Mouse (Mus musculus) forebrain, embryonic 16.5 days (tissue): Measurements from ENCODE around the gene 1700025B11Rik. TPM values are rescaled to one million over a fixed set of nuclear protein-coding genes. Genes with fewer than 3 reads are reported as not detected.
"Not testable (repeated sequence)": the region's sequence is repeated elsewhere in the genome, so short reads cannot be mapped to it uniquely, and the experiment has no call there.

Experiments used
- ATAC-seq: fragments of 200-750 bp; cut with Nextera tagmentation; 2 replicates; pipeline ENCODE4 v1.8.0; 2017; ENCODE audit warnings: mild to moderate bottlenecking, moderate library complexity
- H3K27ac ChIP-seq: fragments of 300-500 bp; sonication (generic); 2 replicates; pipeline ENCODE4 v1.5.1; 2014; ENCODE audit warnings: low read length, control low read depth
- H3K27me3 ChIP-seq: fragments of 300-500 bp; sonication (generic); replicated peaks from 2 replicates; pipeline ENCODE4 v1.6.1; 2014; ENCODE audit warnings: low read length; ENCODE audit not compliant: control insufficient read depth, insufficient read depth
- H3K36me3 ChIP-seq: fragments of 300-500 bp; sonication (generic); 2 replicates; pipeline ENCODE4 v1.6.1; 2014; ENCODE audit not compliant: control insufficient read depth, insufficient read depth
- H3K4me1 ChIP-seq: fragments of 300-500 bp; sonication (generic); replicated peaks from 2 replicates; pipeline ENCODE4 v1.6.1; 2014; ENCODE audit warnings: low read length; ENCODE audit not compliant: control insufficient read depth, insufficient read depth
- H3K4me2 ChIP-seq: fragments of 300-500 bp; sonication (generic); 2 replicates; pipeline ENCODE4 v1.6.1; 2014; ENCODE audit warnings: mild to moderate bottlenecking, low read length, control low read depth
- H3K4me3 ChIP-seq: fragments of 300-500 bp; sonication (generic); replicated peaks from 2 replicates; pipeline ENCODE4 v1.5.1; 2014; ENCODE audit warnings: mild to moderate bottlenecking, low read length, control low read depth
- H3K9ac ChIP-seq: fragments of 300-500 bp; sonication (generic); replicated peaks from 2 replicates; pipeline ENCODE4 v1.6.1; 2014; ENCODE audit warnings: low read depth, low read length, control low read depth
- H3K9me3 ChIP-seq: fragments of 300-500 bp; sonication (generic); 2 replicates; pipeline ENCODE4 v1.6.1; 2016; ENCODE audit warnings: low read length; ENCODE audit not compliant: control insufficient read depth
- WGBS: fragments of 180-500 bp; shearing (Covaris S2); extraction: QIAGEN DNeasy Blood & Tissue Kit; methylation state at CpG from one replicate; pipeline ENCODE4 v1.1.7; 2014; 5-methylcytosine and 5-hydroxymethylcytosine counted together
- polyA plus RNA-seq: library from polyadenylated mRNA; unstranded; fragments of >200 nt; fragmentation: Nextera tagmentation; extraction: Ambion mirVana; gene quantifications from 2 replicates; pipeline ENCODE4 v1.2.1, GENCODE M21; 2015

The 1700025B11Rik gene
- polyA plus RNA-seq, 1 experiment from 2014 or later: not detected

DNA sequence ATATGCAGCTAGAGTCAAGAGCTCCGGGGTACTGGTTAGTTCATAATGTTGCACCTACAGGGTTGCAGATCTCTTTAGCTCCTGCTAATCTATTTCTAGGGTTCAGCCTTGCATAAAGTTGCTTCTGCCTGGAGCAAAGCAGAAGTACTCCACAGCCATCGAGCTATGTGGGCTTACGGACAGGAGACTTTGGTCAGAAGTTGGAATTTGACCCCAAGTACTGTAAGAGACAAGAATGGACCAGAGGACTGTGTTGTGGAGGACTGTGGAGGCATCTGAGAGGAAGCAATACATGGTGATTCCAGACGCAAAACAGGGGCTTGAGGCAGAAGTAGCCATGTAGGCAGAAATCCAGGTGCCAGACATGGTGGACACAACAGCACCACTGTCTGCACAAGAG, 17.6 kb upstream of the 1700025B11Rik start:
- ATAC-seq: no peak
- peaks cover 4% of the 10 kb centered on the region; the same call in 1 of the 2 replicates for H3K9me3 ChIP-seq
- no peaks in the 10 kb centered on the region for H3K36me3 ChIP-seq
- H3K4me2 ChIP-seq: no peak overlapping the region
- H3K27me3 ChIP-seq: no peaks in the 10 kb centered on the region
- WGBS: 87% methylated on average over 4 of the region's 4 CpGs
- no peaks in the 10 kb centered on the region for H3K4me1 ChIP-seq
- H3K9ac ChIP-seq: no peak overlapping the region
- no peak overlapping the region for H3K27ac ChIP-seq
- H3K4me3 ChIP-seq: no peak overlapping the region

DNA sequence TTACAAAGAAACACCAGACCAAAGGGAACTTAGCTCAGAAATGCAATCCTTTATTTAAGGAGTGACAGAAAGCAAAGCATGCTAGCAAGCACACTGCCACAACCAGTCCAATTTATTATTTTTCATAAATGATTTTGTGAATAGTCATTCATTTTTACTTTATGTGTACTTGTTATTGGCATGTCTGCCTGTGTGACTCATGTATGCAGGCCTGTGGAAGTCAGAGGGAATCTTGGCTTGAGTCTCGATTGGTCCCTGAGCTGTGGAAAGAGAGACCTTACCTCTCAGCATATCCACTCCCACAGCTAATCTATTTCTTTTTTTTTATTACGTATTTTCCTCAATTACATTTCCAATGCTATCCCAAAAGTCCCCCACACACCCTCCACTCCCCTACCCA, 17.1 kb upstream of the 1700025B11Rik start:
- H3K4me2 ChIP-seq: no peak overlapping the region
- peaks cover 4% of the 10 kb centered on the region; the same call in 1 of the 2 replicates for H3K9me3 ChIP-seq
- ATAC-seq: no peak
- H3K4me3 ChIP-seq: no peak overlapping the region
- no peaks in the 10 kb centered on the region for H3K36me3 ChIP-seq
- H3K27ac ChIP-seq: no peak overlapping the region
- H3K4me1 ChIP-seq: no peaks in the 10 kb centered on the region
- no peak overlapping the region for H3K9ac ChIP-seq
- no peaks in the 10 kb centered on the region for H3K27me3 ChIP-seq
- 89% methylated on average over 2 of the region's 2 CpGs for WGBS

DNA sequence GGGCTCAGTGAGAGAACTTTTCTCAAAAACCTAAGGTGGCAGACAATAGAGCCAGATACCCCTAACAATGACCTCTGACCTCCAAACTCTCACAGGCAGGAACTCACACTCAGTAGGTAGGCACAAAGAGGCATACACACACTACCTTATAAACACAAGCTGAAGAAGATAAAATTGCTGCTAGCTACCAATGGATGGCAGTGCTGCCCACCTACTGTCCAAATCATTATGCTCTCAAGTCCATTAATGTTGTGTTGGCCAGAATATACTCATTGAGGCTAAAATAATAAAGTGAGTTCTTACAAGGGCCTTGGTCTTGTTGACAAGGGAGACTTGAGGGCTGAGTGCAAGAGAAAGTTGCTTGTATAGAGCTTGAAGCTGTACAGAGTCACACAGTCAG, 1.5 kb upstream of the 1700025B11Rik start:
- H3K4me3 ChIP-seq: no peak overlapping the region
- H3K9ac ChIP-seq: no peak overlapping the region
- no peak overlapping the region for H3K27ac ChIP-seq
- no peaks in the 10 kb centered on the region for H3K4me1 ChIP-seq
- no peaks in the 10 kb centered on the region for H3K36me3 ChIP-seq
- H3K4me2 ChIP-seq: no peak overlapping the region
- H3K9me3 ChIP-seq: no peaks in the 10 kb centered on the region
- no peaks in the 10 kb centered on the region for H3K27me3 ChIP-seq
- ATAC-seq: no peak

DNA sequence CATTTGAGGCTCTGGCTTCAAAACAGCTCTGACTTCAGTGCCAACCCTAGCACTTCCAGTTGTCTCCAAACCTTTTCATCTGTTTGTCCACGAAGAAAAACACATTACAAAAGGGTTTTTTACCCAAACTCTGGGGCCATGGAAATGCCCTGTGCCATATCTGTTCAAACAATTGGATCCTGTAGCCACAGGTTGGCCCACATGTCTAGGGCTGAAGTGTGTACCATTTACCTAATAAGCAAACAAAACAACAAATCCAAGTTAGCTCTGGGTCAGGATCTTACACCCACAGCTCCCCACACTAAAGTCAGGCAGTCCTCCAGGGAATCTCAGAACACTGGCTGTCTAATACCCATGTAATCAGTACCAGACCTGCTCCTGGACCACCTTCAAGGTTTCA, 22.5 kb downstream of the 1700025B11Rik start:
- not testable (repeated sequence) for H3K27me3 ChIP-seq, H3K27ac ChIP-seq, H3K4me1 ChIP-seq, H3K9me3 ChIP-seq, H3K4me2 ChIP-seq, H3K36me3 ChIP-seq, ATAC-seq, H3K4me3 ChIP-seq, H3K9ac ChIP-seq
- WGBS: 35% methylated on average over 1 of the region's 1 CpGs

DNA sequence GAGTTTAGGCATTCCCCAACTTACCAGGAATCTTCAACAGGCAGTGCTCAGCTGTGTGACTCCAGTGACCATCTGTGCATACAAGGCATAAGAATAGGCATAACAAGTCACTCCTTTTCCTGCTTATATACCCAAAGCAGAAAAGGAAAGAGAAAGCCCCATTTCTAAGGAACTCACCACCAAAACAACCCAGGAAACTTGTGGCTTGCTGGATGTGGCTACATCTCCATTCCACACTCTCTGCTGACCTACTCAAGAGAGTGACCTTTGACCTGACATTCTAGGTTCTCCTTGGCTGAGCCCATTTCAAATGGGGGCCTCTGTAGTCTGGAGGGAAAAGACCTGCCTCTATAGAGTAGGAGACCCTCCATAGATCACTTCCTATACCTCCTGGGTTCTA, 28.5 kb downstream of the 1700025B11Rik start, which contains the start of gene Apol7c:
Gene Apol7c (minus strand): TSS at position 101 of the 400 bp plus-strand sequence.
- H3K4me2 ChIP-seq: no peak within 1 kb of the TSS
- H3K9me3 ChIP-seq: no peaks in the 10 kb centered on the region
- no peaks in the 10 kb centered on the region for H3K36me3 ChIP-seq
- no peaks in the 10 kb centered on the region for H3K27me3 ChIP-seq
- no peak for ATAC-seq
- H3K4me1 ChIP-seq: no peaks in the 10 kb centered on the region
- no peak within 1 kb of the TSS for H3K27ac ChIP-seq
- no peak within 1 kb of the TSS for H3K9ac ChIP-seq
- H3K4me3 ChIP-seq: no peak within 1 kb of the TSS

DNA sequence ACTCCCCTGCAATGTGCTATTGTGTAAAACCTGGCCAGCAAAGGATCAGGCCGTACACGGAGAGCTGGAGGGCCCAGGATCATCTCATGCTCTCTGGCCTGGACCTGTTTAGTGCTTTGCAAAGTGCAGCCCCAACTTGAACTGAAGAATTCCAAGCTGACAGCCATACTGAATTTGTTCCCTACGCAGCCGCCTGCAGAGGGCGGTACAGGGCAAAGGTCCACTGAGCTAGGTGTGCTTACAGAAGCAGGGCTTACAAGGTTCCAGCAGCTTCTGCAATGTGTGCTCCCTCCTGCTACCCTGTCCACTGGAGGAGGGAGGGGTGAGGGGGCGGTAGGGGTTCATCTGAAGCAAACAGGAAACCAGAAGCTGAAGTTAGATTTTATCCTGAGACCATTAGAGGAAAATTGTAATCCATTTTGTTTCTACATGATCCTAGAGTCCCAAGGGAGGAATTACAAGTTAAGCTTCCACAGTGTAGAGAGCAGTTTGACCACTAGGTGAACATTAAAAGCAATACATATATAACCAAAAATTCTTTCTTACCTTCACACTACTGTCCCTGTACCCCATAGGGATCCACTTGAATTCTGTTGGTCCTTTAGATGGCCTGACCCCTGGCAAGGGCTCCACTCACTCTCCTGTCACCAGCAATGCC, 38.4 kb downstream of the 1700025B11Rik start:
- not testable (repeated sequence) for H3K9me3 ChIP-seq, H3K9ac ChIP-seq, H3K4me2 ChIP-seq, ATAC-seq, H3K4me1 ChIP-seq, H3K36me3 ChIP-seq, H3K4me3 ChIP-seq, H3K27ac ChIP-seq, H3K27me3 ChIP-seq
- WGBS: 17% methylated on average over 6 of the region's 6 CpGs

DNA sequence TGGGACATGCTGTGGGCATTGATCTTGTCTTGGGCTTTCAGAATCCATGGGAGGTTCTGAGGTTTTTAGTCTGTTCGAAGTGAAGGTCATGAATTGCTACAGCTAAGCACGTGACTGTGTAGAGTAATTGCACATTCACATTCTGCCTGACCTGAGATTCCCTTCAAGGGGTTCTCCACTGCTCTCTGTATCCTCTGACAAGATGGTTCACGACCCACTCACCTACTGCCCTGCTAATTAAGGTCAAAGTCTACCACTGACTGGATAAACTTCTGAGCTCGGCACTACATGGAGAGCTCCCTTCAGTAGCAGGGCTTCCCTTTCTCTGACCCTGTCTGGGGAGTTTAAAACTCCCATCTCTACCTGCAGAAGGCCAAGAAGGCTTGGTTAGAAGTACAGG, 41.1 kb downstream of the 1700025B11Rik start:
- not testable (repeated sequence) for H3K27me3 ChIP-seq, H3K4me3 ChIP-seq, H3K9ac ChIP-seq, H3K4me1 ChIP-seq, ATAC-seq, H3K36me3 ChIP-seq, H3K27ac ChIP-seq, H3K4me2 ChIP-seq, H3K9me3 ChIP-seq
- 76% methylated on average over 4 of the region's 4 CpGs for WGBS

Other genes starting within 250 kb of the 1700025B11Rik start
- gene Apol7a, start 162.8 kb downstream of the 1700025B11Rik start, polyA plus RNA-seq: not detected in 2 replicates
- gene Apol9a, start 150.8 kb downstream of the 1700025B11Rik start, polyA plus RNA-seq: 0.09 TPM in 1 of 2 replicates, not detected in the other
- gene Apol7b, start 114.4 kb downstream of the 1700025B11Rik start, polyA plus RNA-seq: not detected in 2 replicates
- gene Apol10a, start 84.8 kb downstream of the 1700025B11Rik start, polyA plus RNA-seq: not detected in 2 replicates
- gene Apol11a, start 53.6 kb downstream of the 1700025B11Rik start, polyA plus RNA-seq: not detected in 2 replicates
- gene Apol7c, start 28.6 kb downstream of the 1700025B11Rik start, polyA plus RNA-seq: not detected in 2 replicates
- not detected in 2 replicates for gene Apol10b, start 34.2 kb upstream of the 1700025B11Rik start, polyA plus RNA-seq
- gene Gm36245, start 37.4 kb upstream of the 1700025B11Rik start, polyA plus RNA-seq: not detected in 2 replicates
- gene Apol11b, start 81.4 kb upstream of the 1700025B11Rik start, polyA plus RNA-seq: not detected in 2 replicates
- not detected in 2 replicates for gene Apol7e, start 137.0 kb upstream of the 1700025B11Rik start, polyA plus RNA-seq
- not detected in 2 replicates for gene Apol9b, start 167.1 kb upstream of the 1700025B11Rik start, polyA plus RNA-seq
- 0.22 TPM in 1 of 2 replicates, not detected in the other for gene Apol8, start 195.1 kb upstream of the 1700025B11Rik start, polyA plus RNA-seq